Mouse (Mus musculus): ENCODE data around the gene Mylk4. TPM values are rescaled to one million over a fixed set of nuclear protein-coding genes. Genes with fewer than 3 reads are reported as not detected.

Gene Mylk4
- total and polyA plus RNA-seq, 3 experiments: 0.04 TPM; not detected in 2

DNA sequence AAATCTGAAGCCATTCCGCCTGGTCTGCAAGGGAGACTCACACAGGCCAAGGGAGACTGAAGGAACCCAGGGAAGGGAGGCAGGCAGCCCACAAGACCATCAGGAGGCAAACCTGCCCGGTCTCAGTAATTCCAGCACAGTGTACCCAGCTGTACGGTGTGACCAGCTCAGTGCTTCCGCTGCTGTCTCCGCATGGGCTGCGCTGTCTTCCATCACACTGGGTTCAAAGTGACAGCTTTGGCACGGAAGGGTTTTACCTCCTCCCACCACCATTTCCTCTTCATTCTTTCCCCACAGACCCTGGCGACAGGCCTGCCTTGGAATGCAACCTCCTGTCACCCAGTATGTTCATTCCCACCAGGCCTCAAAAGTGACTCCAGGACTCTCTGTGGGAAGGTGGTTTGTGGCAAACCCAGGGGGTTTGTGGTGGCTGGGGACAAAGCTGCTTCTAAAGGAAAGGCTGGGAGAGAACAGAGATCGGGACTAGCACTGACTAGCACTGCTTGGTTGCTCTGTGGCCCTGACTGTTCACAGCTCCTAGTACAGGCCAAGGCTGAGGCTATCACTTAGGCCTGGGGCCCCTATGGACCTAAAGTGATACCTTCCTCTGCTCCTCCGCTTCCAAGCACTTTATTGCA lies 77.0 kb downstream of the Mylk4 start:
- Histone ChIP-seq H3K4me2 (ENCODE audit: insufficient read depth, low read depth, poor library complexity, severe bottlenecking) (no peak overlapping the region), H3K9ac (ENCODE audit: insufficient read depth, low read depth) (no peak overlapping the region), H3K27ac (ENCODE audit: insufficient read depth, low read depth) (no peak overlapping the region), H3K36me3 (replicated peaks in 1 of 2; ENCODE audit: control insufficient read depth in 1 of 2, insufficient read depth in 1 of 2, low read length in 1 of 2) (no peaks in the 10 kb centered on the region), H3K79me2 (replicated peaks; ENCODE audit: control insufficient read depth, extremely low read depth, insufficient read depth, poor library complexity, severe bottlenecking) (no peaks in the 10 kb centered on the region), H3K4me1 (ENCODE audit: control insufficient read depth in 1 of 2, insufficient read depth in 2 of 2) (peaks cover 0 to 3% of the 10 kb centered on the region in 2 experiments; a peak in 3 of 4 replicates), H3K4me3 (replicated peaks in 1 of 3; ENCODE audit: low read depth in 2 of 3, low read length in 2 of 3, poor library complexity in 1 of 3) (no peak overlapping the region), H3K9me3 (replicated peaks; ENCODE audit: low read length) (no peaks in the 10 kb centered on the region), H3K27me3 (replicated peaks) (no peaks in the 10 kb centered on the region)
- TF ChIP-seq TCF12 (IDR thresholded peaks at IDR 0.05; ENCODE audit: low read depth, low read length) (no peak), MXI1 (IDR thresholded peaks at IDR 0.05; ENCODE audit: low read depth, low read length) (no peak), IRF4 (IDR thresholded peaks at IDR 0.05; ENCODE audit: low read depth, low read length) (no peak), ZC3H11A (IDR thresholded peaks at IDR 0.05; ENCODE audit: low read depth, low read length) (no peak), BHLHE40 (IDR thresholded peaks at IDR 0.05; ENCODE audit: low read depth, low read length) (no peak)
- in situ Hi-C loops (cut with MboI; ENCODE audit: low pct_ligation_motif_present, low pct_unique_long_range_greater_than_20kb, low sequenced_read_pairs) (no loop called here), dilution Hi-C loops (cut with MboI; ENCODE audit: extremely low pct_ligation_motif_present, extremely low pct_unique_long_range_greater_than_20kb, low sequenced_read_pairs) (no loop called here)
- no peak for DNase-seq (ENCODE audit: extremely low read depth)

DNA sequence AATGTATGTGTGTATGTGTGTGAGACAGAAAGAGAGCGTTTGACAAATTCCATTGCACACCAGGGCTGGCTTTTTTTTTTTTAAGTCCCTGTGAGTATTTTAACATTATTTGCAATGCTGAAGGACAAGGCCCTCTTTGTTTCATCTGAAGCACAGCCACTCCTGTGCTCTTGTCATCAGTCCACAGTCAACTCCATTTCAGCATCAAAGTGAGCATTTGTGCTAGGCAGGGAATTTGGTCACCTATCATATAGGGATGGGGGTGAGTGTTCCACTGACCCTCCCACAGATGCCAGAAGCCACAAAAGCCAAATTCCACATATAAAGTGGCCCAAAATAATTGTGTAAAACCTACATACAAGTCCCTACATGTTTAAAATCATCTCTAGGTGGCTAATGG lies 78.4 kb downstream of the Mylk4 start:
- H3K79me2 ChIP-seq (replicated peaks; ENCODE audit: control insufficient read depth, extremely low read depth, insufficient read depth, poor library complexity, severe bottlenecking): no peaks in the 10 kb centered on the region
- dilution Hi-C loops (cut with MboI; ENCODE audit: extremely low pct_ligation_motif_present, extremely low pct_unique_long_range_greater_than_20kb, low sequenced_read_pairs): no loop called here
- H3K27ac ChIP-seq (ENCODE audit: insufficient read depth, low read depth): no peak overlapping the region
- H3K4me2 ChIP-seq (ENCODE audit: insufficient read depth, low read depth, poor library complexity, severe bottlenecking): no peak overlapping the region
- in situ Hi-C loops (cut with MboI; ENCODE audit: low pct_ligation_motif_present, low pct_unique_long_range_greater_than_20kb, low sequenced_read_pairs): no loop called here
- H3K9me3 ChIP-seq (replicated peaks; ENCODE audit: low read length): no peaks in the 10 kb centered on the region
- no peaks in the 10 kb centered on the region for H3K27me3 ChIP-seq (replicated peaks)
- no peak for TF ChIP-seq SMC3 (IDR thresholded peaks at IDR 0.05; ENCODE audit: low read depth, low read length)
- no peak for TF ChIP-seq E2F4 (IDR thresholded peaks at IDR 0.05; ENCODE audit: insufficient replicate concordance, low read depth, low read length)
- TF ChIP-seq MEF2A (IDR thresholded peaks at IDR 0.05; ENCODE audit: borderline replicate concordance, low read depth, low read length): no peak
- TF ChIP-seq UBTF (IDR thresholded peaks at IDR 0.05; ENCODE audit: low read depth, low read length): no peak
- no peak for TF ChIP-seq MAX (IDR thresholded peaks at IDR 0.05; ENCODE audit: low read length)
- TF ChIP-seq NELFE (IDR thresholded peaks at IDR 0.05; ENCODE audit: low read depth, low read length): no peak
- TF ChIP-seq ZNF384 (IDR thresholded peaks at IDR 0.05; ENCODE audit: low read depth, low read length): no peak
- no peak for TF ChIP-seq MYC (IDR thresholded peaks at IDR 0.05; ENCODE audit: low read depth, low read length)
- no peak for TF ChIP-seq CTCF (conservative IDR thresholded peaks at IDR 0.05 in 1 of 2, IDR thresholded peaks at IDR 0.05 in 1 of 2; ENCODE audit: low read depth in 2 of 2, low read length in 2 of 2)
- no peak for TF ChIP-seq MAFK (IDR thresholded peaks at IDR 0.05; ENCODE audit: insufficient replicate concordance, low read length)
- DNase-seq (ENCODE audit: extremely low read depth): no peak
- no peaks in the 10 kb centered on the region for H3K36me3 ChIP-seq (replicated peaks in 1 of 2; ENCODE audit: control insufficient read depth in 1 of 2, insufficient read depth in 1 of 2, low read length in 1 of 2)
- H3K9ac ChIP-seq (ENCODE audit: insufficient read depth, low read depth): no peak overlapping the region
- H3K4me3 ChIP-seq (replicated peaks in 1 of 3; ENCODE audit: low read depth in 2 of 3, low read length in 2 of 3, poor library complexity in 1 of 3): no peak overlapping the region
- H3K4me1 ChIP-seq (ENCODE audit: control insufficient read depth in 1 of 2, insufficient read depth in 2 of 2): peaks cover 0 to 3% of the 10 kb centered on the region in 2 experiments; a peak in 3 of 4 replicates
